Mouse (Mus musculus) lung, postnatal 4 days (tissue): ENCODE data around the gene Dohh.

Experiments used
- DNase-seq, 2 experiments: peaks; one replicate each; pipeline ENCODE4 v3.0.0; 2021

The Dohh gene

GRCm38 (mm10) chr10:81418216-81419070 lies 34.2 kb downstream of the Dohh start:
- peak in 1 of 2 experiments; percentile 19 for DNase-seq

- DNase-seq = peak; percentile 5 to 18
Measured at GRCm38 (mm10) chr10:81419111-81419928, 35.1 kb downstream of the Dohh start.

- DNase-seq = peak; percentile 24 to 61
Measured at GRCm38 (mm10) chr10:81420191-81420767, 36.1 kb downstream of the Dohh start.

GRCm38 (mm10) chr10:81421041-81421796 lies 37.0 kb downstream of the Dohh start:
- DNase-seq = no peak

- peak in 1 of 2 experiments; percentile 25 for DNase-seq
Measured at GRCm38 (mm10) chr10:81421797-81422100, 37.5 kb downstream of the Dohh start.

- peak; percentile 21 to 50 for DNase-seq
Measured at GRCm38 (mm10) chr10:81422191-81422590, 38.0 kb downstream of the Dohh start.

GRCm38 (mm10) chr10:81422661-81423217 lies 38.5 kb downstream of the Dohh start:
- DNase-seq = no peak

GRCm38 (mm10) chr10:81423476-81424245 lies 39.4 kb downstream of the Dohh start:
- DNase-seq = peak in 1 of 2 experiments; percentile 3

- peak; percentile 52 to 76 for DNase-seq
Measured at GRCm38 (mm10) chr10:81424246-81425051, 40.2 kb downstream of the Dohh start.

- peak; percentile 36 to 54 for DNase-seq
Measured at GRCm38 (mm10) chr10:81425236-81425850, 41.1 kb downstream of the Dohh start.

- peak; percentile 14 to 41 for DNase-seq
Measured at GRCm38 (mm10) chr10:81426081-81426671, 41.9 kb downstream of the Dohh start.

GRCm38 (mm10) chr10:81426897-81427296 lies 42.7 kb downstream of the Dohh start:
- peak; percentile 70 to 75 for DNase-seq

GRCm38 (mm10) chr10:81427327-81427726 lies 43.1 kb downstream of the Dohh start:
- no peak for DNase-seq

GRCm38 (mm10) chr10:81427804-81428506 lies 43.7 kb downstream of the Dohh start:
- DNase-seq = peak; percentile 4 to 26

- DNase-seq = peak; percentile 4 to 22
Measured at GRCm38 (mm10) chr10:81428507-81428870, 44.3 kb downstream of the Dohh start.

GRCm38 (mm10) chr10:81429092-81429491 lies 44.9 kb downstream of the Dohh start:
- peak; percentile 4 to 21 for DNase-seq

- DNase-seq = peak; percentile 91 to 93
Measured at GRCm38 (mm10) chr10:81429605-81430061, 45.4 kb downstream of the Dohh start.

- DNase-seq = peak; percentile 84 to 91
Measured at GRCm38 (mm10) chr10:81430141-81430830, 46.1 kb downstream of the Dohh start.
